Mouse (Mus musculus): ENCODE measurements around the gene Rplp2.
"Not testable (repeated sequence)": the region's sequence is repeated elsewhere in the genome, so short reads cannot be mapped to it uniquely, and the experiment has no call there.

Rplp2 gene

GRCm38 (mm10) chr7:141447110-141447991 lies at the start of gene Rplp2:
Rplp2 (plus strand) TSS chr7:141447370.
- ATAC-seq (ENCODE audit: low TSS enrichment): peak; percentile 86

DNA sequence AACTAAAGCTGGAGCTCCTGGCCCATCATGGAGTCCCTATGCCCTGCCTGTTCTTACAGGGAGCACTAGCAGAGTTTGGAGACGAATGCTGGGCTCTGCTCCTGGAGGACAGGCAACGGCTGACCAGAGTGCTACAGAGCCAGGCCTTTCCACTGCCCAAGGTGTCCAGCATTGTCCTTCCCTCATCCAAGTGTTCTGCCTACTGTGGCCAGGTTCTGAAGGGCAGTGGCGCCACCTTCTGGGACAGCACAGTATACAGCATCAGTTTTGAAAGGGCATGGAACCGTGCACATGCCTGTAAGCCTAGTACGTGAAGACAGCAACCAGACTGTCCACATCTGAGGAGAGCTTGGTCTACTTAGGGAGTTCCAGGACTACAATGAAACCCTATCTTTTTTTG lies 43.9 kb upstream of the Rplp2 start:
- peak; percentile 64; the same call in 1 of the 2 replicates for ATAC-seq (ENCODE audit: low TSS enrichment)

- ATAC-seq (ENCODE audit: low TSS enrichment): no peak
These were observed 41.7 kb upstream of the Rplp2 start for GRCm38 (mm10) chr7:141405466-141405865.

DNA sequence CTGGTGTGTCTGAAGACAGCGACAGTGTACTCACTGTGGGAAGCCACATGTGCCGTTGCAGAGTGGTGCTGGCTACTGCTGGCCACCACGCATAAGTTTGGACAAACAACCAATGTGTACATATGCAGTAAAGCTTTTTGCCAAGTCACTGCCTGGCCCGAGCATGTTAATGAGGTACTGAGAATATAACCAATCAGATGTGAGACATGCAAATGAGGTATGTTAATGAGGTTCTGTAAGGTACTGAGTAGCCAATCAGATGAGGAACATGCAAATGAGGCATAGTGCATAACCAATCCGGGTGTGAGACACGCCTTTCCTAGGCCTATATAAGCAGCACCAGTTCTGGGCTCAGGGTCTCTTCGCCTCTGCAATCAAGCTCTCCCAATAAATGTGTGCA lies 39.5 kb upstream of the Rplp2 start:
- not testable (repeated sequence) for ATAC-seq (ENCODE audit: low TSS enrichment)

DNA sequence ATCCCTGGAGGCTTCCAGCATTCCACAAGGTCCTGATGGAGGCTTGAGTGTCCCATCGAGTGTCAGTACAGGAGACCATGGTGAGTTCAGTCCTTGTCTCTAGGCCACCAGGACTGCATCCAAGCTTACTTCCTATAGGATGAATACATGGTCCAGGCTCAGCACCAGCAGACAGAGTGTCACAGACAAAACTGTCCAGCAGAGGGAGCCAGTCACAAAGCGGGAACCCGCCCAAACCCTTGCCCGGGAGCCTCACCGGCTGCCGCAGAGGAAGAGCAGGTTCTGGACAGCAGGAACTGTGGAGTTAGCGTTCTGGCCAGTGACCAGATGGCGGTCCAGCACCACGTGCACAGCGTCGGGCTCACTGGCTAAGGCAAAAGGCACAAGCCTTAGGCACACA lies 38.3 kb upstream of the Rplp2 start:
- peak; percentile 79 for ATAC-seq (ENCODE audit: low TSS enrichment)

GRCm38 (mm10) chr7:141410631-141411030 lies 36.5 kb upstream of the Rplp2 start:
- ATAC-seq (ENCODE audit: low TSS enrichment): no peak

GRCm38 (mm10) chr7:141411667-141412066 lies 35.5 kb upstream of the Rplp2 start:
- ATAC-seq (ENCODE audit: low TSS enrichment): no peak

DNA sequence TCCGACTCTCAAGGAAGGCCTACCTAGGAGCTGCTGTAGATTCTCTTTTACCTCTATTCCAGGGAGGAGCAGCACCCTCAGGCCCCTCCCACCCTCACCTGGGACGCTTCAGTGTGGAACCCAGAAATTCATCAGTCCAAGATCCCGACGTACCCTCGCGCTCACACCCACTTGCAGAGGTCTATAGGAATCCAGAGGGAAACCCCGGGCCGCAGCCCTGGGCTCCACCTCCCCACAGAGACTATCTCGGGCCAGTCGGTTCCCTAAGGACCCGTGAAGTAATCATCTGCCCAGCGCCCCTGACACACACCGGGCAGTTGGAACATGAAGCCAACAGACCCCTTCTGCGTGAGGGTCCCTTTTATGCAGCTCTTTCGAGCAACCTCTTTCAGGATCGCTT lies 33.8 kb upstream of the Rplp2 start:
- peak; percentile 15; the same call in 1 of the 2 replicates for ATAC-seq (ENCODE audit: low TSS enrichment)

DNA sequence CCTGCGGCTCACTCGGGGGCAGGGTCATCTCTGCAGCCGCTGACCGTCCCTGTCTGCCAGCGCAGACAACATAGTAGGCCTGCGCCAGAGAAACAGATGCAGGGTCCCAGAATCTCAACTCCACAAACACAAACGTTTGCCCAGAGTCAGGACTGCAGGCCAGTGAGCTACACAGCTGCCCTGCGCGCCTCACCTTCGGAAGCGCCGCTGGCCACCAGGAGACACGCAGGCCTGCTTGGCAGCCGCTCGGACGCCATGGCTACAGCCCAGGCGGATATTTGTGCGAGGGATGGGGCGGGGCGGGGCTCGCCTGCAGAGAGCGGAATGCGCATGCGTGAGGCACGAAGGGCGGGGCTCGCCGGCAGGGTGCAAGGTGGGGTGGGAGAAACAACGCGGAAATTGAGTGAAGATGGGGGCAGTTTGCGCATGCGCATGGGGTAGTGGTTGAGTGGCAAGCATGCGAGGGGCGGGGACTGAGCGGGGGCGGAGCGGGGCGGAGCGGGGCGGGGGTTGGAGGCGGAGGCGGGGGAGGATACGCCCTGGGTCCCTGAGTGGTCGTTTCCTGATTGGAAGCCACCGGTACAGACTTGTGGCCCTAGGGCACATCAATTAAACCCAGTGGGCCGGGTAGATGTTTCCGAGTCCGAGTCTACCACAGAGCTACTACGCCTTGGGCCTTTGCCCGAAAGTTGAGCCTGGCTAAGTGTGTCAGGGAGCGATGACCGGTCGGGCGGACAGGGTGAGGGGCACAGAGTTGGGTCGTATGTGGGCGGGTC lies 33.2 kb upstream of the Rplp2 start, which contains the start of gene Gatd1:
Gene Gatd1, minus strand, starts transcription at position 328 of the 776 bp plus-strand sequence.
- ATAC-seq (ENCODE audit: low TSS enrichment): peak; percentile 75

- ATAC-seq (ENCODE audit: low TSS enrichment): no peak
These were observed 30.9 kb upstream of the Rplp2 start for GRCm38 (mm10) chr7:141416144-141416841.

GRCm38 (mm10) chr7:141417731-141418681 lies 29.2 kb upstream of the Rplp2 start:
- ATAC-seq (ENCODE audit: low TSS enrichment): no peak

GRCm38 (mm10) chr7:141418970-141419369 lies 28.2 kb upstream of the Rplp2 start:
- ATAC-seq (ENCODE audit: low TSS enrichment): no peak

DNA sequence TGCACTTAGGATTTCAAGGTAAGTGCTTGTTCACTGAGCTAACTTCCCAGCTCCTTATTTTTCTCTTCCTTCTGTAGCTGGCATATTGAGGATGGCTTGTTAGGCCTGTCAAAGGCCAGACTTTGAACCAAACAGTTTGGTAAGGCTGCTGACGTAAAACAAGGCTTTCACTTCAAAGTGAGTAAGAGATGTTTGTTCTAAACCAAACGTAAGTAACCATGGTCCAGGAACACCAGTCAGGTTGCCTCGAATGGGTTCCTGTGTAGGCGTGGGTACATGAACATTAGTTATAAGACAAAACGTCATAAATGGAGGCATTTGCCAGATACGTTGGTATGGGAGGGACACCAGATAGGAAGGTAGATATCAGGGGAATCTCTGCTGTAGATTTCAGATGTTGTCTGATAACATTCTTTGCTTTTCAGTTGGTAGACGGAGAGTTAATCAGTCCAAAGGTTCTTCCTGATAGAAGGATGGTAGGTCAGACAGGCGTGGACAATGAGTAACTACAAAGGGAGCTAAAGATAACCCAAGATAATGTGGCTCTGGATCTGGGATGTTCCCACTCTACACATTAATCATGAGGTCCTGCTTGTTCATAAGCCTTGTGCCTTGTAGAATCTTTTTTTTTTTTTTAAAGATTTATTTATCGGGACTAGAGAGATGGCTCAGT lies 27.0 kb upstream of the Rplp2 start:
- no peak for ATAC-seq (ENCODE audit: low TSS enrichment)

DNA sequence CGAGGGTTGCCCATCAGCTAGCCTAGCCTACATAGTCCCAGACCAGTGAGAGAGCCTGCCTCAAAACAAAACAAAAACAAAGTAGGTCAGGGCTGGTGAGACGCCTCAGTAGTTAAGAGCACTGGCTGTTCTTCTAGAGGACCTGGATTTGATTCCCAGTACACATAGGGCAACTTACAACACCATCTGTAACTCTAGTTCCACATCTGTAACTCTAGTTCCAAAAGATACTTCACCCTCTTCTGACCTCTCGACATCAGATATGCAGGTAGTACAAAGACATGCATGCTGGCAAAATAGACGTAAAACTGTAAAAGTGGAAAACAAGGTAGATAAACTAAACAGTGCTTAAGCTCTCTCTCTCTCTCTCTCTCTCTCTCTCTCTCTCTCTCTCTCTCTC lies 23.4 kb upstream of the Rplp2 start:
- ATAC-seq (ENCODE audit: low TSS enrichment): no peak

DNA sequence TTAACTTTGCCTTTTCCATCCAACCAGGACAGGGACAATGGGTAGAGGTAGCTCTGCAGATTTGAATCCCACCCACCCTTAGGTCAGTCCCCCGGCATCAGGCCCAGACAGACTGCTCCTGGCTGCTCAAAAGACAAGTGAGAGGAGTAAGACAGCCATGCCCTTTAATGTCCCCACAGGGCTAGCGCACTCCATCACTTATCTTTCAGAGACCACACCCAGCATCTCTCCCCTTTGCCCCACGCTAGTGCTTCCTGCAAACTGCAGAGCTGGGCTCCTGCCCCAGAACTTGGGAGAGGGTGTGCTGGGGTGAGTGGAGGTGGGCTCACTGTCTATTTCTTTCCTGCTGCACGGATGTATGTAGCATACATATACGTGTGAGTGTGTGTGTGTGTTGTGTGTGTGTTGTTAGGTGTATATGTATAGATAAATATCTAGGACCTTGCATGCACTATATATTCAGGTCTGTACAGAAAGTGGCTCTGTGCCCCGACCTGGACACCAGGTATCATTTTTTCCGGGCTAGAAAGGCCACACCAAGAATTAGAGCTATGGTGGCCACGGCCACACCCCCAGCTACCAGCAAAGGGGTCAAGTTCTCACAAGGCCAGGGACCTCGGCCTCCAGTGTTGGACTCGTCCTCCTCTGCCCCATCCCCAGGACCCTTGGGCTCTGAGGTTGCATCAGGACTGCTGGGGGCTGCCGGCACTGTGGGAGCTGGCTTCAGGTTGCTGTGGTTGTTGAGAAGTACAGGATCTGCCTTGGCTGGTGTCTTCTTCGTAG lies 20.0 kb upstream of the Rplp2 start:
- no peak for ATAC-seq (ENCODE audit: low TSS enrichment)

- ATAC-seq (ENCODE audit: low TSS enrichment): no peak
These were observed 18.5 kb upstream of the Rplp2 start for GRCm38 (mm10) chr7:141428701-141429100.

GRCm38 (mm10) chr7:141429310-141429709 lies 17.9 kb upstream of the Rplp2 start, which contains the start of gene Cend1:
Cend1 (minus strand) TSS chr7:141429491.
- ATAC-seq (ENCODE audit: low TSS enrichment): peak; percentile 89

- ATAC-seq (ENCODE audit: low TSS enrichment): no peak
These were observed 17.2 kb upstream of the Rplp2 start for GRCm38 (mm10) chr7:141429840-141430584.

Data from frontal cortex, adult (tissue).